Mouse (Mus musculus): ENCODE data around the gene Rhoj. TPM values are rescaled to one million over a fixed set of nuclear protein-coding genes. Genes with fewer than 3 reads are reported as not detected.

Gene Rhoj
- polyA plus RNA-seq, 1 experiment = 0.08 TPM

GRCm38 (mm10) chr12:75358714-75359113 is 50.6 kb downstream of the Rhoj start:
- Histone ChIP-seq H3K27me3 (ENCODE audit: control insufficient read depth) (no peaks in the 10 kb centered on the region), H3K9me3 (ENCODE audit: control insufficient read depth, low read length) (no peaks in the 10 kb centered on the region), H3K4me3 (replicated peaks) (no peak overlapping the region), H3K4me1 (ENCODE audit: control insufficient read depth) (no peaks in the 10 kb centered on the region), H3K36me3 (ENCODE audit: control insufficient read depth) (no peaks in the 10 kb centered on the region)
- TF ChIP-seq GATA1 (IDR thresholded peaks at IDR 0.05; ENCODE audit: low read length) (no peak), TAL1 (IDR thresholded peaks at IDR 0.05; ENCODE audit: low read length) (no peak)

- Histone ChIP-seq H3K4me3 (replicated peaks) (no peak overlapping the region), H3K27me3 (ENCODE audit: control insufficient read depth) (no peaks in the 10 kb centered on the region), H3K9me3 (ENCODE audit: control insufficient read depth, low read length) (no peaks in the 10 kb centered on the region), H3K36me3 (ENCODE audit: control insufficient read depth) (no peaks in the 10 kb centered on the region), H3K4me1 (ENCODE audit: control insufficient read depth) (no peaks in the 10 kb centered on the region)
- TF ChIP-seq TAL1 (IDR thresholded peaks at IDR 0.05; ENCODE audit: low read length) = no peak
- no peak for TF ChIP-seq GATA1 (IDR thresholded peaks at IDR 0.05; ENCODE audit: low read length)
These were observed 51.4 kb downstream of the Rhoj start for GRCm38 (mm10) chr12:75359500-75359899.

- H3K4me3 ChIP-seq (replicated peaks) = no peak overlapping the region
- no peaks in the 10 kb centered on the region for H3K9me3 ChIP-seq (ENCODE audit: control insufficient read depth, low read length)
- H3K27me3 ChIP-seq (ENCODE audit: control insufficient read depth) = no peaks in the 10 kb centered on the region
- no peak for TF ChIP-seq TAL1 (IDR thresholded peaks at IDR 0.05; ENCODE audit: low read length)
- no peak for TF ChIP-seq GATA1 (IDR thresholded peaks at IDR 0.05; ENCODE audit: low read length)
- H3K36me3 ChIP-seq (ENCODE audit: control insufficient read depth) = no peaks in the 10 kb centered on the region
- H3K4me1 ChIP-seq (ENCODE audit: control insufficient read depth) = no peaks in the 10 kb centered on the region
These were observed 51.9 kb downstream of the Rhoj start for GRCm38 (mm10) chr12:75359921-75360482.

- no peak overlapping the region for H3K4me3 ChIP-seq (replicated peaks)
- no peaks in the 10 kb centered on the region for H3K9me3 ChIP-seq (ENCODE audit: control insufficient read depth, low read length)
- TF ChIP-seq TAL1 (IDR thresholded peaks at IDR 0.05; ENCODE audit: low read length) (no peak), GATA1 (IDR thresholded peaks at IDR 0.05; ENCODE audit: low read length) (no peak)
- H3K4me1 ChIP-seq (ENCODE audit: control insufficient read depth) = no peaks in the 10 kb centered on the region
- no peaks in the 10 kb centered on the region for H3K27me3 ChIP-seq (ENCODE audit: control insufficient read depth)
- no peaks in the 10 kb centered on the region for H3K36me3 ChIP-seq (ENCODE audit: control insufficient read depth)
These were observed 54.3 kb downstream of the Rhoj start for GRCm38 (mm10) chr12:75362456-75362855.

- TF ChIP-seq TAL1 (IDR thresholded peaks at IDR 0.05; ENCODE audit: low read length) (no peak), GATA1 (IDR thresholded peaks at IDR 0.05; ENCODE audit: low read length) (no peak)
- Histone ChIP-seq H3K4me1 (ENCODE audit: control insufficient read depth) (no peaks in the 10 kb centered on the region), H3K4me3 (replicated peaks) (no peak overlapping the region), H3K36me3 (ENCODE audit: control insufficient read depth) (no peaks in the 10 kb centered on the region), H3K27me3 (ENCODE audit: control insufficient read depth) (no peaks in the 10 kb centered on the region), H3K9me3 (ENCODE audit: control insufficient read depth, low read length) (no peaks in the 10 kb centered on the region)
These were observed 56.3 kb downstream of the Rhoj start for GRCm38 (mm10) chr12:75364416-75364815.

- H3K9me3 ChIP-seq (ENCODE audit: control insufficient read depth, low read length) = no peaks in the 10 kb centered on the region
- no peaks in the 10 kb centered on the region for H3K4me1 ChIP-seq (ENCODE audit: control insufficient read depth)
- TF ChIP-seq GATA1 (IDR thresholded peaks at IDR 0.05; ENCODE audit: low read length) (no peak), TAL1 (IDR thresholded peaks at IDR 0.05; ENCODE audit: low read length) (no peak)
- H3K36me3 ChIP-seq (ENCODE audit: control insufficient read depth) = no peaks in the 10 kb centered on the region
- H3K27me3 ChIP-seq (ENCODE audit: control insufficient read depth) = no peaks in the 10 kb centered on the region
- H3K4me3 ChIP-seq (replicated peaks) = no peak overlapping the region
These were observed 57.6 kb downstream of the Rhoj start for GRCm38 (mm10) chr12:75365621-75366124.

- Histone ChIP-seq H3K4me1 (ENCODE audit: control insufficient read depth) (no peaks in the 10 kb centered on the region), H3K36me3 (ENCODE audit: control insufficient read depth) (no peaks in the 10 kb centered on the region), H3K27me3 (ENCODE audit: control insufficient read depth) (no peaks in the 10 kb centered on the region), H3K4me3 (replicated peaks) (no peak overlapping the region), H3K9me3 (ENCODE audit: control insufficient read depth, low read length) (no peaks in the 10 kb centered on the region)
- TF ChIP-seq GATA1 (IDR thresholded peaks at IDR 0.05; ENCODE audit: low read length) (no peak), TAL1 (IDR thresholded peaks at IDR 0.05; ENCODE audit: low read length) (no peak)
These were observed 59.2 kb downstream of the Rhoj start for GRCm38 (mm10) chr12:75367371-75367770.

- no peaks in the 10 kb centered on the region for H3K36me3 ChIP-seq (ENCODE audit: control insufficient read depth)
- H3K9me3 ChIP-seq (ENCODE audit: control insufficient read depth, low read length) = no peaks in the 10 kb centered on the region
- H3K27me3 ChIP-seq (ENCODE audit: control insufficient read depth) = no peaks in the 10 kb centered on the region
- TF ChIP-seq GATA1 (IDR thresholded peaks at IDR 0.05; ENCODE audit: low read length) (no peak), TAL1 (IDR thresholded peaks at IDR 0.05; ENCODE audit: low read length) (no peak)
- no peak overlapping the region for H3K4me3 ChIP-seq (replicated peaks)
- no peaks in the 10 kb centered on the region for H3K4me1 ChIP-seq (ENCODE audit: control insufficient read depth)
These were observed 60.4 kb downstream of the Rhoj start for GRCm38 (mm10) chr12:75368527-75368926.

GRCm38 (mm10) chr12:75369418-75369851 is 61.3 kb downstream of the Rhoj start:
- no peaks in the 10 kb centered on the region for H3K9me3 ChIP-seq (ENCODE audit: control insufficient read depth, low read length)
- TF ChIP-seq TAL1 (IDR thresholded peaks at IDR 0.05; ENCODE audit: low read length) (no peak), GATA1 (IDR thresholded peaks at IDR 0.05; ENCODE audit: low read length) (no peak)
- H3K4me3 ChIP-seq (replicated peaks) = no peak overlapping the region
- no peaks in the 10 kb centered on the region for H3K36me3 ChIP-seq (ENCODE audit: control insufficient read depth)
- H3K27me3 ChIP-seq (ENCODE audit: control insufficient read depth) = no peaks in the 10 kb centered on the region
- no peaks in the 10 kb centered on the region for H3K4me1 ChIP-seq (ENCODE audit: control insufficient read depth)

- TF ChIP-seq TAL1 (IDR thresholded peaks at IDR 0.05; ENCODE audit: low read length) (no peak), GATA1 (IDR thresholded peaks at IDR 0.05; ENCODE audit: low read length) (no peak)
- H3K4me1 ChIP-seq (ENCODE audit: control insufficient read depth) = no peaks in the 10 kb centered on the region
These were observed 66.3 kb downstream of the Rhoj start for GRCm38 (mm10) chr12:75374437-75374836.

More at GRCm38 (mm10) chr12:75374437-75374836, 66.3 kb downstream of the Rhoj start:
- no peaks in the 10 kb centered on the region for H3K36me3 ChIP-seq (ENCODE audit: control insufficient read depth)
- no peaks in the 10 kb centered on the region for H3K9me3 ChIP-seq (ENCODE audit: control insufficient read depth, low read length)
- no peaks in the 10 kb centered on the region for H3K27me3 ChIP-seq (ENCODE audit: control insufficient read depth)
- no peak overlapping the region for H3K4me3 ChIP-seq (replicated peaks)

All from erythroblast, embryonic 14.5 days (primary cell).